In genomic region chr8:107980618-107981017, GRCm38 (mm10) we compare ENCODE assay signal across 9 mouse cellular contexts. TPM values are rescaled to one million over a fixed set of nuclear protein-coding genes. Genes with fewer than 3 reads are reported as not detected.
DNase-seq lines count a peak whose midpoint lies in the region; ATAC-seq lines count a peak whose summit lies in the region.
"Had no signal": no experiment of that assay in that cellular context is flagged by ENCODE, and none has a peak within 500 bp of the region (broad histone marks: within the 10 kb centered on the region; RNA-seq: fewer than 3 reads in every experiment).

No protein-coding gene starts in this region.

- ATAC-seq in common myeloid progenitor, adult 5-6 weeks (replicated peaks; ENCODE audit: low read depth, poor library complexity, severe bottlenecking), result peak; percentile 99

- DNase-seq in layer of hippocampus, adult 11-12 months (ENCODE audit: low spot score), result peak; percentile 20
- no peak for DNase-seq in layer of hippocampus, adult 9-10 months (ENCODE audit: low spot score)
- peak; percentile 58 for DNase-seq in MEL-GATA-1-ER (ENCODE audit: extremely low read depth, low read depth)
- DNase-seq in layer of hippocampus, postnatal 25 days (ENCODE audit: extremely low spot score in 1 of 2, low spot score in 1 of 2), result peak; percentile 24 to 40
- DNase-seq in testis, postnatal 10 days (ENCODE audit: low spot score), result no peak
- DNase-seq in kidney, postnatal 4 days, result no peak
- DNase-seq in heart, adult 18-20 months, result no peak
- DNase-seq: spleen, adult 18-20 months had no signal

RNA-seq across cellular contexts. Expression of gene Zfhx3, which starts 38.2 kb away (rescaled TPM):
- total RNA-seq in common myeloid progenitor, adult 5-6 weeks (2017), result 1.1 and 1.6 TPM in 2 replicates
- total RNA-seq in layer of hippocampus, postnatal 25 days (2021), result 1 to 10 TPM; 3.4 to 4.3 TPM
- total RNA-seq in heart, adult 18-20 months (2021), result 1 to 10 TPM; 6.7 to 7.9 TPM

Comparison
In these comparisons a context has a peak if more than half of its experiments do, and no peak if none do; other contexts are left out.
1. DNase-seq: peak in layer of hippocampus, adult 11-12 months (single experiment), MEL-GATA-1-ER (single experiment) and layer of hippocampus, postnatal 25 days (2 of 2); none in layer of hippocampus, adult 9-10 months (single experiment), testis, postnatal 10 days (single experiment), kidney, postnatal 4 days (0 of 2) and heart, adult 18-20 months (0 of 2).